Mouse (Mus musculus) A20 (cell line): ENCODE results near the gene Sh3bgrl2.

ENCODE experiments used
- DNase-seq: peaks from one replicate; pipeline ENCODE4 v3.0.0-alpha.2; 2011; ENCODE audit warnings: low read depth, low spot score

Gene Sh3bgrl2

DNA sequence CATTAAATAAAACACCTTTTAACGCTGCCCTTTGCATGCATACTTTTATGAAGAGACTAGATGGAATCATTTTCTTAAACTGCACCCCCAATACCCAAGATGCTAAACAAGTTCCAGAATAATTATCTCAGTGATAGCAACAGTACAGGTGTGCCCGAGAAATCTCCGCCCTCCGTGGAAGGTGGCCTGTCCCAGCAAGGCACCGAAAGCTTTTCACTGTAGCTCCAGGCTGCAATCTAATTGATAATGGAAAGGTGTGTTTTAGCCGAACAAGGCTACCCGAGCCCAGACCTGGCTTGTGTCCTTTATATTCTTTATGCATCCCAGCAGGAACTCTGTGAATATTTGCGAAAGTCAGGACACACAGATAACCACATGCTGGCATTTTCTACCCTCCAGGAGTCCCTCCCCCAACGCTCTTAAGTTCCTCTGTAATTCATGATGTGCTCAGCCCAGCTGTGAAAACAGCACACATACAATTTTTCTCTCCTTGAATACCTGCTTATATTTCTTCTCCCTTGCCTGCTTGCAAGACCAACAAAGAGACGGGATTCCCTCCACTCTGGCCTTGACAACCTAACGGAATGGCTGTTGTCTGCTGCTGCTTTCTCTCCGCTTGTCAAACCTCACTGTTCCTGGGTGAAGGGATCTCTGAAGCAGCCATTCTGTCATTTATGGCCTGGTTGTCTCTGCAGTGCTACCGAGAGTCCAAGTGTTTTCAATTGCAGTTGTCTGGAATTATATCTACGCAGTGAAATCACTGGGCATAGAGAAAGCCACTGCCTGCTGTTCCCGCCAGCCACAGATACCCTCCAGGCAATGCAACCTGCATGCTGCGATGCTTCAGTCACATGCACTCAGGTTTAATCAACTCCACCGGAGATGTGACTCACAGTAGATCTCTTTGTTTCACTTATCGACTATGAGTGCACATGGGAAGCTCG lies 80.8 kb downstream of the Sh3bgrl2 start:
- DNase-seq: no peak

DNA sequence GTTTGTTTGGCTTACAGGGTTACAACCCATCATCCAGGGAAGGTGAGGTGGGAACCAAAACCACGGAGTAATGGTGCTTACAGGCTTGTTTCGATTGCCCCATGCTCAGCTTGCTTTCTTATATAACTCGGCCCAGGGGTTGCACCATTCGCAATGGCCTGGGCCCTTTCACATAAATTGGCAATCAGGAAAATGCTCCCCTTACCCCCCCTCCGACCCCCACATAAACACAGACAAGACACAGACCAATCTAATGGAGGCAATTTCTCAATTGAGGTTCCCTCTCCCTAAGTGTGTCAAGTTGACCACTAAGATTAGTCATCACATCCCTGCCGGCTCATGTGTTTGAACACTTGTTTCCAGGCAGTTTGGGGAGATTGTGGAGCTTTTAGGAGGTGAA lies 82.2 kb downstream of the Sh3bgrl2 start:
- no peak for DNase-seq

DNA sequence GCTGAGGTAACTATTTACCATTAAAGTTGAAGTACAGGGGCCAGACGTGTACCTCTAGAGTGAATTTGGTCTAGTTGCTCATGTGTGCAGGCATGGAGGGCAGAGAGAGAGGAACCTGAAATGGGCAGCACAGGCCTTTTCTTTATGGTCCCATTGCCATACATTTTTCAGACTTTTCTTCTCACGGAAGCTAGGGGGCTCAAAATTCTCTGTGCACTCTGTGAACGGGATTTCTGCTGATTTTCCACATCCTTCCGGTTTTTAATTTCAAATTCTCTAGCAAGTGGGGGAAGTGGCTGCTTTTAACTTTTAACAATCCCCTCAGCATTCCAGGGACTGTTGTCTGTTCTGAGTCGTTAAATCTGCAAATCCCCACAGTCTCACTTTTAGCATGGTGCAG lies 83.8 kb downstream of the Sh3bgrl2 start:
- DNase-seq: no peak

DNA sequence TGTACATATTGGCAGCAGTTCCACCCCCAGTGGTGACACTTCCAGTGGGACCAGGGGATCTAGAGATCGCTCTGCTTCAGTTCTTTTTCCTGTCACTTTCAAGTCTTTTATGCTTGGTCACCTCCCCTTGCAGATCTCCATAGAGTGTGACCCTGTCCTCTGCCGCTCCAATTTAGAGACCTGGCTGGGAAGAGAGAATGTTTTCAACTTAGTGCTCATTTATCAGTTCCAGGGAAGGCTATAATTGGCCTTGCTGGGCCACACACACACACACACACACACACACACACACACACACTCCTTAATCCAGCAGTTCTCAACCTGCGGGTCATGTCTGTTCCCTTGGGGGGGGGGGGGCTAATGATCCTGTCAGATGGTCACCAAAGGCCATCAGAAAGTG lies 86.6 kb downstream of the Sh3bgrl2 start:
- no peak for DNase-seq

DNA sequence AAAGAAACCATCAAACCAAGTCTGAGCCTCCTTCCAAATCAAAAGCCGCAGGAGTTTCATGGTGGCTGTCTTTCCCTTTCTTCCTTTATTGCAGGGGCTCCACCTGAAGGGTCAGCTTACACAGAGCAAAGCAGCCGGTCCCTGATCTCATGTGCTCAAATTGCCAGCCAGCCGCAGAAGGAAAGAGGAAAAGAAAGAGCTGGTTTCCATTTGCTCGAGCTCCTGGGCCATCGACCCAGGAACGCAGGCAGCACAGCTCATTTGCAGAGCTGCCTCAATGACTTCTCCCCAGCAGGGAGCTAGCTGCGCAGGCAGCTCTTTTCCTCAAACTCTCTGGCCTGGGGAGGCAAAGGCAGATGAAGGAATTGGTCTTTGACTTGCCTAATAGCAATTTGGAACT lies 87.9 kb downstream of the Sh3bgrl2 start:
- DNase-seq: no peak

DNA sequence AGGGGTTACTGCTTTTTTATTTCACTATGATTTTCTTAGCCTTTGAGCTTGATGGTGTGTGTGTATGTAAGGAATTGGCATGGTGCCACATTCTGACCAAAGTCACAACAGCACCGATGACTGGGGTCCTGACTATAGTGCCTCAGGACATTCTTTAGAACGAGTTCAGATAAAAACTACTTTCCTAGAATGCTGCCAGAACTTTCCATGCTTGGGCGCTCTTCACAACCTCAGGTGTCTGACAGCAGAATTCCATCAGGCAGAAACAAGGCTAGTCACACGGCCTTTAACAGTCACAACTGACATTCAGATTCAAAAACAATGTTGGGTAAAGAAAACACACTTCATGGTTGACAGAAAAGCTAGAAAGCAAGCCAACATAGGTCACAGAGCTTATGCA lies 95.0 kb downstream of the Sh3bgrl2 start:
- DNase-seq: no peak

DNA sequence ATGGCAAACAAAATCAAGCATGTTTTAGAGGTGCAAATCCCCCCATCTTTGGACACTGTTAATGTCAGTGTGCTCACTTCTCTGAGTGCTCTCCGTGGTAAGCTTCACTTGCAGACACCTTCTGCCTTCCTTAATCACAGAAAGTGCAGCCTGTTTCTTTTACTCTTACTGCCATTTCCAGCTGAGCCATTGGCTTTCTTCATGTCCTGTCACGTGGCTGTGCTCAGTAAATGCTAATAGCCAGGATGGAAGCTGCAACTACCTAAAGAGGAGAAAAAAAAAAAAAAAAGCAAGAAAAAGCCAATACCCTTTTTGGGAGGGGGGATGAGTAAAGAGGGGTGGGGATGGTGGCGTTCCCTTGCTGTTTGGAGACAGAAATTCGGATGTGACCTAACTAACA lies 95.7 kb downstream of the Sh3bgrl2 start:
- no peak for DNase-seq

DNA sequence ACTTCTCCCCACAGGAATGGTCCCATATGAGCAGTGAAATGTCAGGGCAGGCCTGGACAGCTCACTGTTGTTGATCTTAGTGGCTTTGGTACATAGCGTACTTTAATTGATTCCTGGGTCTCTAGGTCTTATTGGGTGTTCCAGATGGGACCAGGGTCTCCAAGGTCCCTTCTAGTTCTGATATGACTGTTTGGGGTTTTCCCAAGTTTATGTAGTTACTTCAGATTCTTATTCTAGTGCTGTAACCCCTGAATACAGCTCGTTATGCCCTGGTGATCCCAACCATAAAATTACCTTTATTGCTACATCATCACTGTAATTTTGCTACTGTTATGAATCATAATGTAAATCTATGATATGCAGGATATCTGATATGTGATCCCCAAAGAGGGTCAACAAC lies 98.1 kb downstream of the Sh3bgrl2 start:
- no peak for DNase-seq

DNA sequence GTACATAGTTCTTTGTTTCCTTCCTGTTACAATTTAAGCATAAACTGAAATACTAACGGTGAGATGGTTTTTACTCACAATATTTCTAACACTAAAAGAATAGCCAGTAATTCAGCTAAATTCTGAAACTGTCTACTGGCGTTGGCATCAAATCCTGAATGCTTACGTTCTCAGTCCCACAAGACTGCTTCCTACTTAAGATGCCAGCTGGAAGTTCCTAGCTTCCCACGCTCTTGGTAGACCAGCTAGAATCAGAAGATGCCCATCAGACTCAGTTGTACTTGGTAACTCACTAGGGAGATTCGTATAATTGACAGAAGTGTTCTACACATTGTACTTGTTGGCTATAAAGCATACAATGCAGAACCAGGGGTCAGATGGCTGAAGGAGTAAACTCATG lies 98.6 kb downstream of the Sh3bgrl2 start:
- no peak for DNase-seq

DNA sequence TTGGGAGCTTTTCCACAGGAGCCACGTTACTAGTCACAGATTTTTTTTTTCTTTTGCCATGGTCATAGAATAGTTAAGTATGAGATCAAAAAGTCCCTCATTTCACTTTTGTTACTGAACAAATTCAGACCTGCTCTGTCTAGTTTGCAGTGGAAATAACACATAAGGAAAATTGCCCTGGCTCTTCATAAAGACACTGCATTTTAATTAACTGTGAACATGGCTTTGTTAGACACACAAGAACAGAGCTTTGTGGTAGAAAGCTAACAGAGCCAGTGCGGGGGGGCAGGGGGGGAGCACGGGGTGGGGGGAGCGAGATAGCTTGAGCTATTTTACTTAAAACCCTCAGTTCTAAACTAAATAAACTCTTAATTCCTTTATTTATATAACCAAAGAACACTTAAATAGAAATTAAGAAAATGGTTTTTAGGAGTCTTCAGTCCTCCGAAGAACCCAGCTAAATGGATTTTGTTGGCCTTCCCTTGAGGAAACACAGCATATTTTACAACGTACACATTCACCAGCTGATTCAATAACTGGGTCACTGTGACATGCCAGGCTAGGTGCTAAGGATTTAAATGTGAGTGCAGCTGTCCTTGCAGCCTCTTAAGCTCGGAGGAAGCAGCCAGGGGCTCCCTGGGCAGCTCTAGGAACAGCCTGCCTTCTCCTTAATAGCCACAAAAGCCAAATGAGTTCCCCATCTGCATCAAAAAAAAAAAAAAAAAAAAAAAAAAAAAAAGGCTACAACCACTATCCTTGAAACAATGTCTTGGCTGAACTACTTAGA lies 100.0 kb downstream of the Sh3bgrl2 start:
- DNase-seq: no peak

DNA sequence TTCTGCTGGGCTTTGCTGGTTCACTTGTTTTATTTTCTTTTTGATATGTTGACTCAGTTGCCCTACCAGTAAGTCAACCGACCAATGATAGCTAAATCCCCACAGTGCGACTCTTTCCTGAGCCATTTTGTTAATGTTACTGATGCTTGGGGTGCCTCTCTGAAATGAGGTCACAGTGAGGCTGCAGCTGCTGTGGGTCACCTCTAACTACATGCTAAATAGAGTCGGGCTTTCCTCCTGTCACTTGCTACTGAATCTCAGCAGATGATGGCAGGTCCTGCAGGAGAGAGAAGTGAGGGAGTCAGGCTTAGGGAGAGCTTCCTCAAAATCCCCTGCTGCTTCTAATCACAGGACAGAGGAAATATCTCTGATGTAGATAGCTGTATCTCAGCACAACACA lies 100.6 kb downstream of the Sh3bgrl2 start:
- no peak for DNase-seq

DNA sequence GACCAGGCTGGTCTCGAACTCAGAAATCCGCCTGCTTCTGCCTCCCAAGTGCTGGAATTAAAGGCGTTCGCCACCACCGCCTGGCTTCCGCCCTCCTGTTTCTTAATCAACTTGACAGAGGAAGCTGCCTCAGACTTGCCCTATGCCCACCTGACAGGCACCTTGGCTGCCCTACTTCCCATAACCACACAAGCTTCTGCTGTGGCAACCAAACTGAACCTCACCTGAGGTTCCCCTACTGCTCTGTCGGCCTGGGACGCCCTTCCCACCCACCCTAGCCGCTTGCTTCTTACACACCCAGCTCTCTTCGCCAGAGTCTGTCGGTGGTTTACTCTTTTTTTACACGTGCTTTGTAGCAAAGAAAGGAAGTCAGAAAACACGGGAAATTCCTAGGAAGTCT lies 103.9 kb downstream of the Sh3bgrl2 start:
- DNase-seq: peak; percentile 47

DNA sequence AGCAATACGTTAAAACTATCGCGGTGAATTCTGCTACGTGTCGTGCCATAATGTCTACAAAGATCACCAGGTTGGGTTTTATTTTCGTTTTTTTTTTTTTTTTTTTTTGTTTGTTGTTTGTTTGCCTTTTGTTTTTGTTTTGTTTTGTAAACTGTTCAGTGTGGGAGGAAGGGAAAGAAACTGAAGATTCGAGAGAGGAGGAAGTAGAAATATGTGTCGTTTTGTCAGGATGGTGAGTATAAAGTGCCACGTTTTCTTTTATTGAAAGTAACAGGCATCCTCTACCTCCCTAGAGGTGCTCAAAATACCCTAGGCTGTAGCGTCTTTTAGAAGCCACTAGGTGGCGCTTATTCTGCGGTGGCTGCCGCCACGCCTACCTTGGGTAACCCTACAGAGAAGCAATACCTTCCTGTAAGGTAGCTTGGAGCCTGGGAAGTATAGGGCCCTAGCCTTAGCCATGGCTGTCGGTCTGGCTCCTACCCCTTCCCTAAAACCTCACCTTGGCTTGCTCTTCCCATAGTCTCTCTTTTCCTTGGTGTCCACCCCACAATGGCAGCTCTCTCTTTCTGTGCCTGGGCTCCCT lies 104.6 kb downstream of the Sh3bgrl2 start:
- peak; percentile 81 for DNase-seq

DNA sequence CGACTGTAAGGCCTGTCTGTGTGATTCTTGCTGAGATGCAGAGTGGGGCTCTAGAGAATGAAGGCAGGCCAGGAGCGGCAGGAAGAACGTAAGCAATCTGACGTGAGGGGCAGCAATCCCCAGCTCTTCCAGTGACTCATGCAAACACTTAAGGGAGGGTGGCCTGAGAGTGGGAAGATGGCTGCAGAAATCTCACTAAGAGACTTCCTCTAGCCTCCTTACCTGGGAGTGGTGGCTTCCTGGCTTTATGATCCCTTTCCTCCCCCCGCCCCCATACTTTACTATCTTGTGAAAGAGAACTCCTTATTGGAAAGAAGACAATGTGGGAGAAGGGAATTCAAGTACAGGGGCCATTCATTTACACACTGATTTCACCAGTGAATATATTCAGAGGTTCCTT lies 106.5 kb downstream of the Sh3bgrl2 start:
- no peak for DNase-seq

DNA sequence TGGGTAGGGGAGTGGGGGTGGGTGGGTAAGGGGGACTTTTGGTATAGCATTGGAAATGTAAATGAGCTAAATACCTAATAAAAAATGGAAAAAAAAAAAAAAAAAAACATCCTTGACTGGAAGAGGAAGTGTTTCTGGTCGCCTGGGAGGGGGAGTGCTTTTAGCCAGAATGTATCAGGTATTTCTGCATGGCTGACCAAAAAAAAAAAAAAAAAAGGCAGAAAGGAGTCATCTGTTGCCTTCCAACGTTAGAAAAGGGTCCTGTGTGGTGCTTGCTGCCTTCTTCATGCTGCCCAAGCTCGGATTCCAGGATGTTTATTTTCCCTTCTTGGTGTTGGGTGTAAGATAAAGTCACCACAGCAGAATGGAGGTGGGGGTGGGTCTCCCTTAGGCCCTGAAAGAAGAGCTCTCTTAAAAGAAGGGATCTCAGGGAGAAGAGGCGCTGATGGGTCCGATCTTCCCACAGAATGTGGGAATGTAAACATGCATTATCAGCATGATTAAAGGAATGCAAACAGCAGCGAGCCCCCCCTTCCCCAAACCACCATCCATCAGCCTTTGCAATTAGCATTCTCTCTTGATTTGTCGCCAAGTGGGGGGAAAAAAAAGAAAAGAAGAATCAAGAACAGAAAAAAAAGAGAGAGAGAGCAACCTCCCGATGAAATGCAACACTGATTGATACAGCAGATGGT lies 109.0 kb downstream of the Sh3bgrl2 start:
- peak; percentile 55 for DNase-seq

DNA sequence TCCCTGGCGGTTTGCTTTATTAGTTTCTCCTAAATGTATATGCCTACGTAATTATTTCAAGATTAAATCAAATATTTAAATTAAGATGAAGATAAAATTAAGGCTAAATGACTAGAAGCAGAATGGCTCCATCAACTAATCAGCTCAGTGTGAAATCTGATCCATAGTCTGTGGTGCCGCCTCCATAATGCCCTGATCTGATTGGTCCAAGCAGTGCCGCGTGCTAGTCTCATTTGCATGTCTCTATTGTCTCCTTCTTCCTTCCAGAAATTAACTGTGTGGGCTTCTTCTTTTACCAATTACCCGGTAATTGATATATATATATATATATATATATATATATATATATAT lies 109.5 kb downstream of the Sh3bgrl2 start:
- no peak for DNase-seq

DNA sequence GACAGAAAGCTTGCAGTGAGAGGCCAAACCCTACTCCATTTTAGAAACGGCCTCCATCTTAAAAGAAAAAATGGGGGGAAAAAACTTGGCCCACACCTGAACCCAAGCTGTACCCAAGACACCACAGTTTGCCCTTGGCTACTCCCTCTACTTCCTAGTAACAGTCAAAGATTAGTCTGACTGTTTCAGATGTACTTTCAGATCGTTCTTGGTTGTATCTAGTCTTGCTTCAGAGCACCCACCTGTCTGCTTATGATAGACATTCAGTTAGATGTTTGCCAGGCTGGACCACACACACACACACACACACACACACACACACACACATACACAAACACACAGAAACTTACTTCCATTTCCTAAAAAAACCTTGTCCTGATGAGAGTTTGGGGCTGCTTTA lies 111.0 kb downstream of the Sh3bgrl2 start:
- DNase-seq: peak; percentile 71

DNA sequence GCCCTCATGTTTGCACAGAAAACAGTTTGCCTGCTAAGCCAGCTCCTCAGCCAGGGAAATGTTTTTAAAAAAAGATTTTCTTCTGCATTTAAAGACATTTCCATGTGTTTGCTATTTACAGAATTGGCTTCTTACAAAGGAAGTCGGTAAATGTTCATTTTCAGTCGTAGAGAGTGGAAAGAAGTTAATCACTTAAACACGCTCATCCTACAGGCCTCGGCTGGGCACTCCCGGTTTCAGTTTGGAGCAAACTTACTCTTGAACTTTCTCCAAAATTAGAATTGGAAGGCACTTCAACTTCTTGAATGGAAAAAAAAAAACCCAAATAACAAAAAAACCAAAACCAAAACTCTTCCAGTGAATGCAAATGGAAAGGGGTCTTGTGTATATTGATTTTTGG lies 113.7 kb downstream of the Sh3bgrl2 start:
- no peak for DNase-seq

DNA sequence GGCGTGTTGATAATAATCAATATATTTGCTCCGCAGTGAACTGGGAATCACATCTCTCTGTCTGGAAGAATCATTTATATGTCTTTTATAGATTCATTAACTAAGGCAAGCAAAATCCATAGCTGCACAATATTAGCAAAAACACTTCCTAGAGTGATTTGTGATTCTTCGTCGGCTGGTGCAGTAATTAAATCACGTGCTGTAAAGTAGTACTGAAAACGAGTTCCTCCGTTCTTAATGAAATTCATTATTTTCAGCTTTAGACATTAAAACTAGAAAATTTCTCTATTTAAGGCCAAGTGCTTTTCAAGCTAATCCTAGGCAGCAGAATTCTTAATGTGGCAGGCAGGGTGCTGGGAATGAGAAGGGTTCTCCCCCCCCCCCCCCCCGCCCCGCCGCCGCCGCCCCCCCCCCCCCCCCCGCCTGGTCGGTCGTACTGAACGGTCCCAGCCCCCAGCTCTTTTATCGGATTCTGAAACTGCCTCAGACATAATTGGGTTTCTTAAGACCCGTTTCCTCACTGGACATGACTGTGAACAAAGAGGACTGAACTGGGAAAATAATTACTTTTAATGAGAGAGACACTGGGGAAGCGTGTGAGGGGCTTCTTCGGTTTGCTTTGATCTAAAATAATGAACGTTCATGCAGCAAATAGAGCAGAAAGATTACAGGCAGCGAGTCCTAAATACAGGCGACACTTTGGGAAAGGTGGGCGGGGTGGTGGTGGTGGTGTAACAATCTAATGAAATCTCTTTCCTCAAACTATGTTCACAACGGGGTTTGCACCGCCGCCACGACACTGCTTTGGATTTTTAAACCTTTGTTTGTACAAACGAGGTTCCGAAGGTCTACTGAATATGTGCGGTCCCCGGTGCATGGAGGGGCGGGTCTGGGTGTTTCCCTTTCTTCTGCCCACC lies 116.1 kb downstream of the Sh3bgrl2 start:
- no peak for DNase-seq

DNA sequence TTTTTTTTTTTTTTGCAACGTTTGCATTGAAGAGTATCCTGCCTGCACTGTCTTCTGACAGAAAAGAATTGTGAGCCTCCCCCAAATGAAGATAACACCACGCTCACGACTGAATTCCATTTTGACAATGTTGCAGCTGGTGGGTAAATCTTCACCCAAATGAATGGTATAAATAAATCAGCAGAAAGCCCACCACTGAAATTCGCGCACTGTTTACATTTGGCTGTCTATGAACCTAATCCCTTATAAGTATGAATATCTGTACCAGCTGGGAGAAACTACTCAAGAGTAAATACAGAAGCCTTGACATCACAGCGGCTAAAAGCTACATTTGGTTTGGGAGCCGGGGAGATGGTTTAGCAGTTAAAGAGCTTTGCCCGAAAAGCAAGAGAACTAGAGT lies 116.8 kb downstream of the Sh3bgrl2 start:
- no peak for DNase-seq

DNA sequence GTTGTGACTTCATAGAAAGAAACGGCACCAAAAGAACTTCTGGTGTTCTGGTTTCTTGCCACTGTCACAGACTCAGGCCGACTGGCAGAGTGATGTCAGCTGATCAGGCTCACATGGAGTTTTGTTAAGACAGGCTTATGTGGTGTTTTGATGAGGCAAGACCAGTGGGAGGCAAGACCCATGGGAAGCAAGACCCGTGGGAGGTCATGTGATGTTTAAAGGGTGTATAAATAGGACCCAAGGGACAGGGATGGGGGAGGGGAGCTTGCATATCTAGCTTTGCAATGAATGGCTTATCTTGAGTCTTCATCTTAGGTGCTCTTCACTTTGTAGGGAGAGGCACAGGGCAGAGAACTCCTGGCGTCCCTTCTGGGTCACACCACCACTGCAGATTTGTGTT lies 118.9 kb downstream of the Sh3bgrl2 start:
- DNase-seq: no peak
